Mouse (Mus musculus) liver, adult (tissue): ENCODE data around the gene Rab3gap1.

ENCODE experiments used
- GATA4 ChIP-seq: IDR thresholded peaks from 2 replicates; pipeline ENCODE4 v1.6.1; 2014; ENCODE audit warnings: mild to moderate bottlenecking, low read length; ENCODE audit not compliant: insufficient replicate concordance

Gene Rab3gap1

DNA sequence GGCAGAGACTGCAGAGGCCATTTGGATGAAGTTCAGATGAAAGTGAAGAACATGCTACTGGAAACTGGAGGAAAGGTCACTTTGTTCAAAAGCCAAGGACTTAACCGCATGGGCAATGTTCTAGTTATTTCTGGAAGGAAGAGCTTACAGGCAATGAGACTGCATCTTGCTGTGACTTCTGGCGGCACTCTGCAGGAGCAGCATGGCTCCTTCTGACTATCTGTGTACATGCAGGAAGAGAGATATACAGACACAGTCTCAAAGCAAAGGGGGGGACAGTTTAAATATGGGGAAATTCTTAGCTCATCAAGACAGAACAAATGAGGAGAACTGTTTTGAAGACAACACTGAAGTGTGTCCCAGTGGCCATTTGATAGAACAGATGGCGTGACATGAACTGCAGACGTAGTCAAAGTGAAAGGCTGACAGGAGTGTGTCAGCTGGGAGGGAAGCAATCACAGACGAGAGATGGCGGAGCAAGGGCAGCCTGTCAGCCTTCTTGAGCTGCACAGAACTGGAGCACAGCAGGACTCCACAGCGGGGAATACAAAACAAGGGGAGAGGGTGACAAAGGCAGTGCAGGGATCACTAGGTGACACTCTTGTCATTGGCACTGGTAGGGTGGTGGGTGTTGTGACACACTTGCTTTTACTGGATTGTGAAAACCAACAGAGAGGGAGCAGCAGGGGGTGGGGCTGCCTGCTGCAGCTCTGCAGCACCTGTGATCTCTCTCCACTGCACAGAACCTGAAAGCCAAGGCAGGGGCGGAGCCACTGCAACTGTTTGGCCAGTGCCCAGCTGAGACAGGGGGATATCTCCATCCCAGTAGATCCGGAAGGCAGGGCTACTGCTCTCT lies 121.5 kb downstream of the Rab3gap1 start:
- TF ChIP-seq GATA4: no peak
